Mouse (Mus musculus) testis, adult 2 months (tissue): ENCODE measurements around the gene Anp32a.

Experiments used
- CTCF ChIP-seq: fragments of 200-500 bp; IDR thresholded peaks from 2 replicates; pipeline ENCODE4 v1.5.1; 2012; ENCODE audit warnings: low read depth, mild to moderate bottlenecking, inconsistent platforms, low read length, moderate library complexity; ENCODE audit not compliant: control insufficient read depth, insufficient read depth, insufficient replicate concordance
- POLR2A ChIP-seq: fragments of 200-500 bp; IDR thresholded peaks from 2 replicates; pipeline ENCODE4 v1.6.1; 2012; ENCODE audit warnings: low read depth, mild to moderate bottlenecking, inconsistent platforms, low read length, moderate library complexity; ENCODE audit not compliant: control insufficient read depth

GRCm38 (mm10) chr9:62350721-62351120, 9.6 kb downstream of the Anp32a start:
- TF ChIP-seq CTCF: no peak
- no peak for TF ChIP-seq POLR2A
